Mouse (Mus musculus) myocyte (in vitro differentiated cells): ENCODE data around the gene Ccdc65.

Experiments
- CEBPB ChIP-seq: IDR thresholded peaks from 2 replicates; pipeline ENCODE4 v1.6.1; 2011; ENCODE audit warnings: mild to moderate bottlenecking, moderate library complexity; ENCODE audit not compliant: poor library complexity, insufficient read depth, severe bottlenecking
- E2F4 ChIP-seq: IDR thresholded peaks from one replicate; pipeline ENCODE4 v1.6.1; 2011; ENCODE audit warnings: mild to moderate bottlenecking, control low read depth, moderate library complexity; ENCODE audit not compliant: insufficient read depth
- MAX ChIP-seq: IDR thresholded peaks from one replicate; pipeline ENCODE4 v1.6.1; 2011; ENCODE audit warnings: low read depth, mild to moderate bottlenecking, control low read depth
- MYOD1 ChIP-seq, 3 experiments: IDR thresholded peaks; one replicate each; pipeline ENCODE4 v1.6.1; 2011; ENCODE audit warnings: control low read depth in 2 of 3, low read depth in 2 of 3, mild to moderate bottlenecking in 2 of 3, moderate library complexity in 1 of 3; ENCODE audit not compliant: insufficient read length in 2 of 3, control insufficient read depth in 1 of 3
- MYOG ChIP-seq, 3 experiments: IDR thresholded peaks; one replicate each; pipeline ENCODE4 v1.6.1; 2011; ENCODE audit warnings: control low read depth in 2 of 3, low read depth in 2 of 3, mild to moderate bottlenecking in 2 of 3; ENCODE audit not compliant: insufficient read length in 2 of 3, control insufficient read depth in 1 of 3, insufficient read depth in 1 of 3
- POLR2A ChIP-seq: IDR thresholded peaks from one replicate; pipeline ENCODE4 v1.6.1; 2011; ENCODE audit warnings: low read depth, mild to moderate bottlenecking, control low read depth, moderate library complexity; ENCODE audit not compliant: insufficient read length
- POLR2AphosphoS2 ChIP-seq: IDR thresholded peaks from one replicate; pipeline ENCODE4 v1.6.1; 2011; ENCODE audit warnings: low read depth, control low read depth; ENCODE audit not compliant: insufficient read length
- REST ChIP-seq: IDR thresholded peaks from one replicate; pipeline ENCODE4 v1.6.1; 2011; ENCODE audit warnings: mild to moderate bottlenecking, control low read depth, moderate library complexity; ENCODE audit not compliant: insufficient read depth, insufficient read length
- TCF12 ChIP-seq: IDR thresholded peaks from one replicate; pipeline ENCODE4 v1.6.1; 2011; ENCODE audit warnings: mild to moderate bottlenecking, control low read depth; ENCODE audit not compliant: poor library complexity, insufficient read depth, severe bottlenecking
- USF1 ChIP-seq: IDR thresholded peaks from one replicate; pipeline ENCODE4 v1.6.1; 2011; ENCODE audit warnings: low read depth, mild to moderate bottlenecking, control low read depth, moderate library complexity

GRCm38 (mm10) chr15:98742766-98743428, 34.9 kb downstream of the Ccdc65 start:
- TF ChIP-seq TCF12: no peak
- no peak for TF ChIP-seq POLR2A
- TF ChIP-seq POLR2AphosphoS2: no peak
- no peak for TF ChIP-seq MAX
- TF ChIP-seq E2F4: no peak
- TF ChIP-seq CEBPB: no peak
- TF ChIP-seq MYOG (IDR thresholded peaks at IDR 0.05; ENCODE audit: control insufficient read depth in 1 of 3, insufficient read depth in 1 of 3, insufficient read length in 2 of 3, low read depth in 2 of 3): no peak
- TF ChIP-seq USF1: no peak
- no peak for TF ChIP-seq REST
- TF ChIP-seq MYOD1 (IDR thresholded peaks at IDR 0.05; ENCODE audit: control insufficient read depth in 1 of 3, insufficient read length in 2 of 3, low read depth in 2 of 3): no peak
